Mouse (Mus musculus): ENCODE data around the gene Crygc.
A peak's percentile ranks its signal among the peaks of the same experiment; 100 is the strongest.

Gene Crygc

DNA sequence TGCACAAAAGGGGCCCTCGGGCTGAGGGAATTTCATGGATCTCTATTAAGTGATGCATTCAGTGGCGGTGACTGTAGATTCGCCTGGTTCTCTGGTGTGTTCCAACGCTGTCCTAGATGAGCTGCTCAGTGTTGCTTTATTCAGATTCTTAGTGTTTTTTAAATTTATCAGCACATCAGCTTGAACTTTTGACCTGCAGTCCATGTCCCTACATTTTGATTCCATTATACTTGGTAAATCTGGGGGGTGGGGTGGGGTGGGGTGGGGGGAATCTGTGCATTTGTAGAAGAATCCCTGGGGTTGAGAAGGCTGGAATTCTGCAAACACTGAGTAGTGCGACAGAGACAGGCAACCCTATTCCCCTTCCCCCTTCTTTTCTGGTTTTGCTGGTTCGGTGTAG lies at the start of gene Crygc:
Crygc (minus strand) TSS at position 101 of the 400 bp plus-strand sequence.
- no peak for DNase-seq (ENCODE audit: low spot score in 2 of 2)

DNA sequence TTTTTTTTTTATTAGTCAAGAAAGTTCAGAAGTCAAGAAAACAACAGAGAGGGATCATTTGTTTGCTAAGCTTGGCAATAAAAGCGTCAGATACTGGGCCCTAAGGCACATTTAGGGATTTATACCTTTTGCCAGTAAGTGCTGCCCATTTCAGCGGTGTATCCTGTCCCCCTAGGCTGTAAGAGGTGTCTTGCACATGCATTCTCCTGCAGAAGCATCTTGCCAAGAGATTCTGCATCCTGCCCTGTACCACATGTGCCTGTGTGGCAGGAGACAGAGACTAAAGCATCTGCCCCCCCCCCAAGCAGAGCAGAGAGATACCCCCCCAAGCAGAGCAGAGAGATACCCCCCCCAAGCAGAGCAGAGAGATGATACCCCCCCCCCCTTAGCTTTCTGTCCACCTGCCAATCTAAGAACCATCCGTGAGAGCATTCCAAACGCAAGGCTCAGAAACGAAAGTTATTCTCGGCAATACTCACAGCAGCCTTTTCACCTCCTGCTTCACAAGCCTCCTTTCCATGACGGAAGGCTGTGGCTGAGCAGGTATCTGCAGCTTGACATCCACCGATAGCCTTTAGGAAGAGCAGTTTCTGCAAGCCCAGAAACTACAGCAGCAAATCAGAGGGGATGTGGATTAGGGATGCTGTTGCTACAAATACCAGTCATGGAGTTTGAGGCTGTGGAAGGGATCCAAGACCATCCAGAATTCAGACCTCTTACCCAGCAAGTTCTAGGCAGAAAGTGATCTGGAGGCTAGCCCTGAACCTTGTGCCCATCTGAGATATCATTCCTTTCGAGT lies 49.3 kb upstream of the Crygc start, which contains the start of gene D630023F18Rik:
D630023F18Rik (minus strand) TSS at position 641 of the 799 bp plus-strand sequence.
- no peak for DNase-seq (ENCODE audit: low spot score in 2 of 2)

DNA sequence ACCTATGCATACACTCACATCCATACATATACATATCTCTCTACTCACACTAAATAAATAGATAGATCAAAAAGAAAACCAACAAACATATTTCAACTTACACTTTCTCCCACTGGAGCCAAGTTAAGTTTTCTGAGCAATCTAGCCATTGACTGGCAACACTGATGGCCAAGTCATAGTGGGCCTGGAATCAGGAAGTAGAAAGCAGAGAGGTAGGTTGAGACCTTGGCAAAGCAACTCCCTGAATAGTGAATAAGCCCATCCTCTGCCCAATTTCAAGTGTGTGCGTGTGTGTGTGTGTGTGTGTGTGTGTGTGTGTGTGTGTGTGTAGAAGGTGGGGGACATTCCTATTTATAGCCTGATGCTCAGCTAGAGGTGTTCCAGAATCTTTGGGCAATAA lies 45.9 kb upstream of the Crygc start, which contains the start of gene Gm28845:
Gm28845 (minus strand) TSS at position 121 of the 400 bp plus-strand sequence.
- no peak for DNase-seq (ENCODE audit: low spot score in 2 of 2)

DNA sequence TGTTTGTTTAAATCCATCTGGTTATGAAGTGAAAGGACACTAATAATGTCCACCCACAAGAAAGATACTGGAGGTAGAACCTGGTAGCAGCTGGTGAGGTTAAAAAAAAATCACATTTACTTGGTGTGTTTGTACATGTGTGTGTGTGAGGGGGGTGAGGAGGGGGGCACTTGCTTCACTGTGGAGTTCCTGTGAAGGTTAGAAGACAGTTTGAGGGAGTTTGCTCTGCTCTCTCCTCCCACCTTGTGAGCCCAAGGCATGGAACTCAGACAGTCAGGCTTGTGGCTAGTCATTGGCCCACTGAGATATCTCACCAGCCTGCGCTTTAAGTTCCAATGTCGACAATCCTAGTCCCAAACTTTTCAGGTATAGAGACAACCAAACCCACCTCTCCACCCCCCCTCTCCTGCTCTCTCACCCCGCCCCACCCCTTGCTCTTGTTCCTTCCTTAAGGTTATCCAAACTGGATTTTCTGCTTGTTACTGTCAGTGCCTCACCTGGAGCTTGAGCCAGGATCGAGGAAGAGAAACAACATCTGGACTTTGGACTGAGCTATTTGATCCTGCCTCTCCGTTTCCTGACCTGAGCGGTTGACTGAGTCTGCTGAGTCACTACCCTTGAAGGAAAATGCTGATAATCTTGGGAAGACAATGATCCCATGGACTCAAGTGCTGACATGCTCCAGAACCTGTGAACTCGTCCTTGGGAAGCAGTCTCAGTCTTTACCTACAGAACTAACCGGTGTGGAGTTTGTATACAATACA lies 44.8 kb upstream of the Crygc start:
- no peak for DNase-seq (ENCODE audit: low spot score in 2 of 2)

DNA sequence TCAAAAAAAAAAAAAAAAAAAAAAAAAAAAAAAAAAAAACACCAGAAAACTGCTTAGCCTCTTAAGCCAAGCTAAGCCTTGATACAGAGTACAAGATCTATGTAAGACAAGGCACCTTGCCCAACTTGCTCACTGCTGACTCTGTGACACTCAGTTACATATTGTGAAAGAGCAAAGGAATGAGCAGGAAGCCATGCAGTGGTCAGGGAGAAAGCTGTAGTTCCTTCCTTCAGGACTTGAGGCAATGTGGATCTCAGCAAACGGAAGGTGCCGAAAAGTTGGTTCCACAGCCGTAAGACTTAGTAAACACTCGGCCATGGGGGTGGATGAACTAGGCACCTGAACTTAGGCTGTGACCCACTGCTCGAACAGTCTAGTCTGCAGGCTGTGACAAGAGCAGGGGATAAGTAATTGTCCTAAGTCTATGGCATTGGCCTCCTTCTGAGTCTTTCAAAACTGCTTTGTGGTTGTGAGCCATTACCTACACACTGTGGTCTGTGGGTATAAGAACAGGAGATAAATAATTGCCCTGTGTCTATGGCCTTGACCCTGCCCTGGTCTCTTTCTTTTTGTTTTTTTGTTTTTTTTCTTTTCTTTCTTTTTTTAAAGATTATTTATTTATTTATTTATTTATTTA lies 40.2 kb upstream of the Crygc start:
- no peak for DNase-seq (ENCODE audit: low spot score in 2 of 2)

DNA sequence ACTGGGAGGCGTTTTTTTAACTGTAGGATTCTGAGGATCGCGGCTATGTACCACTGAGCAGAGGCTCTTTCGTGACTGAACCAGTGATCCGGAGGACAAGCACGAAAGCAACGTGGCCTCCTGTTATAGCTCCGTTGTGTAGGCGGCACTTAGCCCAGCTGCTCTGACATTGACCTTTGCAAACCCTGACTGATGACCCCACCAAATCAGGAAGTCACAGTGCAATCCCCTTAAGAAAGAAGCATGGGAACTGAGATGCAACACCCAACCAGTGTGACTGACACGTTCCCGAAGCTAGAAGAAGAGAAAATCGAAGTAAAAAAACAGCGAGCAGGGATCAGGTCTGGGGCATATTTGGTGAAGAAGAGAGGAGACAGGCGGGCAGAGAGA lies 39.3 kb upstream of the Crygc start:
- DNase-seq (ENCODE audit: low spot score in 2 of 2), result no peak

DNA sequence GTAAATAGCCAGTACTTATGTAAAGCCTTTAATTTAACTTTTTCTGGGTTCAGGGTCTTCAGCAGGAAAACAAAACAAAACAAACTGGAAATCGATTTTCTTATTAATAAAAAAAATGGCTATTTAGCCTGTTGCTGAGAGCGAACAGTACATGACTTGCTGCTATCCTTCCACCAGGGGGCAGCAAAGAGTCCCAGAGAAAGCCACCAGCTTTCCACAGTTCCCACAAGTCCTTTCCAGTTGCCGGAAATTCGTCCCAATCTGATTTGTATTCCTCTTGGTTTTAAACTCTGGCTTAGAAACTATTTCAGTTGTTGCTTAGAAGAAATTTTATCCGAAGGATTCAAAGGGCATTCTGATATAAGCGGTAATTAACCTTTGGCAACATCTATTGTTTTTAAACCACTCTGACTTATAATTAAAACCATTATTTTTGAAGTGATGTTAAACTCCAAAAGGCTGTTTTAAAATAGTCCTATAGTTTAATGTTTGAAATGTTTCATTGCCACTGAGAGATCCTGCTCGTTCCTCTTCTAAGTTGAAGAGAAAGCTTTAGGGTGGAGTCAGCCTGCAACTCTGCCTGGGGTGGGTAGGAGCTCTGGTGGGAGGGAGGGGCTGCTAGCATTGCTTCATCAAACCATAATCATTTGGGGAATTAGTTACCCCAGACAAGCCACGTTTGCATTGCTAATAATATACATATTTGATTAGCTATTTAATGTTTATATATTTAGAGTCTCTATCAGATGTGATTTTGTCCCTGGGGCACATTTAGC lies 38.7 kb upstream of the Crygc start:
- DNase-seq (ENCODE audit: low spot score in 2 of 2), result peak; percentile 34 to 72

DNA sequence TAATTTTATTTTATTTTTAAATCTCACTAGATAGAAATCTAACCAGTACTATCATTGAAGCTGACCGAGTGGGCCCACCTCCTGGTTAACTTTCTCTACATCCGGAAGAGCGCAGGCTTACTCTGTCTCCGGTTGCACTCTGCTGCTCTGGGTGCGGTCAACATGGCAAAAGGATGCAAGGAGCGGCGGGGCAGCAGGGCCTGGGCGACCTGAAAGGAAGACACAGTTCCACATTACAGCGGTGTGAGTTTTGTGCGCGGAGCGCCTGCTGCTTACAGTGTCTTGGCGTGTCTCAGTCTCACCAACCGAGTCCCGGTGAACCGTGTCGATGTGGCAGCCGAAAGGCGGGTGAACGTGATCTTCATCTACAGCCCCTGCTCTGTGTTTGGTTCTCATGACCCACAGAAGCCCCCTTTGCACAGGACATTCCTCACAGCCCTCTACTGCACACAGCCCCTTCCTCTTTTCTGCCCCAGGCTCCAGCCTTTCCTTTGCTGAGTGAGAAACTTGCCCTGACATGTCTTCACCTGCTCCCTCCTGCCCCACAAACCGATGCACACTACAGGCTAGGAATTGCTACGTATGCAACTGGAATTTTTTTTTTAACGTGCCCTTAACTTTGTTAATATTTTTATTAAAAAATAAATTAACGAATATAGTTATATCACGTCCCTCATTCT lies 36.4 kb upstream of the Crygc start:
- DNase-seq (ENCODE audit: low spot score in 2 of 2), result no peak

DNA sequence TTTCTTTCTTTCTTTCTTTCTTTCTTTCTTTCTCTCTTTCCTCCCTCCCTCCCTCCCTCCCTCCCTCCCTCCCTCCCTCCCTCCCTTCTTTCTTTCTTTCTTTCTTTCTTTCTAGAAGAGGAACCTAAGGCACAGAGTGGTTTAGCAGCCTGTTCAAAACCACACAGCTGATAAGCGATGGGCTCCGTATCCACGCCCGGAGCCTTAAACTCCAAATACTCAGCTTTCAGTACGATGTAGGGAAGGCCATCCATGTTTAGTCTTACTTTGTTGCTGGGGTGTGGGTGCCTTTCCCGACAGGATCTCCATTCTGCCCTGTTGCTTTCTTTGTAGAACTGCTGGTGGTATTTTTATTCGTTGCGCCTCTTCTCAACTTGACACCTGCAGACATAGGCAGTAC lies 35.7 kb upstream of the Crygc start:
- no peak for DNase-seq (ENCODE audit: low spot score in 2 of 2)

DNA sequence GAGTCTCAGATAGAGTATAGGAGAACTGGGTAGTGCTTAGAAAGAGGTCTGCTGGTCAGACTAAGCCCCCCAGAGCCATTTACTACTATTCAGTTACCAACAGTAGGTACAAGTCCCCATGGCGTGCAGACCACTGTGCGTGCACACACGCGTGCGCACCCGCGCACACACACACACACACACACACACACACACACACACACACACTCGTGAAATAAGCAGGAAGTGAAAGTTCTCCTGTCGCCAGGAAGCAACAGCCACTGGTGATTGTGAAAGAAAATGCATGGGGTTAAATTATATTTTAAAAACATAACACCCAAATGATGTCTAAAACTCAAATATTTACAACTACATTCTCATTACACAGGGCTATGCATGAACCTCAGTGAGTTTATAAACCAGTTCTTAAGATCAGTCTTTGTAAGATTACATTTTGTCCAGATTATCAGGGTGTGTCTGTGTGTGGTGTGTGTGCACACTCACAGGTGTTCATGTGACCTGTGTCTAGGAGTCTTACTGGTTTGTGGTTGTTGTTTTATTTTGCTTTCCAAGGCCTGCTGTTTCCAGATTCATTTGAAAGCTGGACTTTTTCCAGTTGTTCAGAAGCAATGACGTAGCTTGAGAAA lies 34.3 kb upstream of the Crygc start:
- DNase-seq (ENCODE audit: low spot score in 2 of 2), result no peak

DNA sequence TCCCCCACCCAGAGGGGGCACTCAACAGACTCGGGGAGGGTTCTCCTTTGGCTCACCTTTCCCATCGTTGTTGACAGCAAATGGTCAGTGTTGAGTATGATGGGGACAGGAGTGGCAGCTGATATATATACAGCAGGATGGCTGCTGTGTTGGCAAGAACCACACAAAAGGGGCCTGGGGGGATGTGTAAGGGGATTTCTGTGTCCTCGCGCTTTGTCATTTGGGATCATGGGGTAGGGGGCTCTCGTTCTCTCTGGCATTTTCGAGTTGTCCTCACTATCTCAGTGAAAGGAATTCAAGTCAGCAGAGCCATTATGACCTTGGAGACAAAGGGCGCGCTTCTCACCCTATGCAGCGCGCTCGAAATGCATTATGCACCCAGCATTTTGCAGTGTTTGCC lies 29.8 kb upstream of the Crygc start, which contains the start of gene Cryga:
Cryga (minus strand) TSS at position 101 of the 400 bp plus-strand sequence.
- DNase-seq (ENCODE audit: low spot score in 2 of 2), result no peak

DNA sequence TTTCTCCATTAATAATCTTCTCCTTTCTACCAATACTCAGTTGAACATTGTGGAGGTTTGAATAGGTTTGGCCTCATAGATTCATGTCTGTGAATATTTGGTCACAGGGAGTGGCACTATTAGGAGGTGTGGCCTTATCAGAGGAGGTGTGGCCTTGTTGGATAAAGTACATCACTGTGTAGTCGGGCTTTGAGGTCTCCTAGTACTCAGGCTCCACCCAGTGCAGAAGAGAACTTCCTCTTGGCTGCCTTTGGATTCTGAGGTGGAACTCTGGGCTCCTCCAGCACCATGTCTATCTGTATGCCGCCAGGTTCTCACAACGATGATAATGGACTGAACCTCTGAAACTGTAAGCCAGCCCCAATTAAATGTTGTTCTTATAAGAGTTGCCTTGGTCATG lies 23.5 kb upstream of the Crygc start:
- DNase-seq (ENCODE audit: low spot score in 2 of 2), result no peak

DNA sequence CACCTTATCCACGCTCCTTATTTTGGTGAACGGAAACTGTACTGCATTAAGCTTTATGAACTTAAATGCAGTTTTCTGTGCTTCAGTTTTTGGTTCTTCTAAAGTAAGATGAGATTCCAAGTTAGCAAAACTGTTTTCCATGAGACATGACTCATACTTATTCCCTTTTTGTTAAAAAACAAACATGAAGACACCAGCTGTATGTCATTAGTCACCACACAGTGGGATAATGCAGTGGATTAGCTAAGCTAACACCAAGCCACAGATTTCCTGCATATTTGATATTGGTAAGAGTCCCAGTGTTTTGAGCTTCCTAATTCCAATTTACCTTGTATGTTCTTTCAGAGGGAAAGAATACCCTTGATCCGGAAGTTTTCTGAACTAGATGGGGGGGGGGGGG lies 18.1 kb upstream of the Crygc start:
- no peak for DNase-seq (ENCODE audit: low spot score in 2 of 2)

DNA sequence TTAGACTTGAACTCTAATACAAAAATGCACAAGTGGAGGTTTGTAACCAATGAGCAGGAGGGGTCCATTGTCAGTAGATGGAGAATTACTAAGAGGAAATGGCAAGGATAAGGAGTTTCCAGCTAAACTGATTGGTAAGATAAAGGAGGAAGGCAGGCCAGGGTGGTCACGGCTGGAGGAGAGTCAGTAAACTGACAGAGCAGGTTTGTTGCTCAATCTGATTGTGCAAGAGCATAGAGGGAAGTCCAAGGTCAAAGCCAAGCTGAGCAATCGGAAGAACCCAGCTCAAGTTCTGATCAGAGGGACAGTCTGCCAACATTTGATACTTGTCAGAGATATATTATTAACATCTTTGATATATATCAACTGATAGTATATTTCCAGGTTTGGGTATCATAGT lies 16.9 kb upstream of the Crygc start:
- DNase-seq (ENCODE audit: low spot score in 2 of 2), result no peak

DNA sequence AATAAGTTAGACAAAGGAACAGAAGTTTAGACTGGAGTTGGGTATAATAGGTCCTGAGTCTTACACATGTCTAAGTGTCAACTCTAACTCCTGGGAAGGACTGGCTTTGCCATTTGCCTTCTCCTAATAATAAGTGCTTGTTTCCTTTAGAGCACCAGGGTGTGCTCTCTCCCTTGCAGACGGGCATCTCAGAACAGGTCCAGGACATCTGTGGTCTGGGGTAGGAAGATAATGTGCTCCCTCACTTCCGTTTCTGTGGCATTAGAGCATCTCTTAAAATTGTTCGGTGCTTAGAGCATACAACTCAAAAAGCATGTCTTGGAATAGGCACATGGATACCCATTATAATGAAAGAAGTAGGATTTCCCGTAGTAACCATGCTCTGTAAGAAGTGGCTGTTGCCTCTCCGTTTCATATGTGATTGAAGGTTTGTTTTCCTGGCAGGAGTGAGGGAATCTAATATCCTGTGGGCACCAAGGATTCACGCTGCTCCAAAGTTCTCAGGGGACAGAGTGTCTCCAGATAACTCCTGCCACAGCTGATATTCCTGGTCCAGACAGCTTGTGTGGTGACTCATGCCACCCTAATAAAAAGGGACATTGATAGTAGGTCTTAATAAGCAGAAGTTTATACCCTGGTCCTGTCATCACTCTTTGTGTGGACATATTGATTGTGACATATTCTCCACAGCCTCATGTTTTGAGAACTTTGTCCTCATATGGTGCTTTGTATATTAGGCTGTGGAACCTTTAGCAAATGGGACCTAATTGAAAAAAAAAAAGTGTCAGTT lies 15.3 kb upstream of the Crygc start:
- DNase-seq (ENCODE audit: low spot score in 2 of 2), result no peak

DNA sequence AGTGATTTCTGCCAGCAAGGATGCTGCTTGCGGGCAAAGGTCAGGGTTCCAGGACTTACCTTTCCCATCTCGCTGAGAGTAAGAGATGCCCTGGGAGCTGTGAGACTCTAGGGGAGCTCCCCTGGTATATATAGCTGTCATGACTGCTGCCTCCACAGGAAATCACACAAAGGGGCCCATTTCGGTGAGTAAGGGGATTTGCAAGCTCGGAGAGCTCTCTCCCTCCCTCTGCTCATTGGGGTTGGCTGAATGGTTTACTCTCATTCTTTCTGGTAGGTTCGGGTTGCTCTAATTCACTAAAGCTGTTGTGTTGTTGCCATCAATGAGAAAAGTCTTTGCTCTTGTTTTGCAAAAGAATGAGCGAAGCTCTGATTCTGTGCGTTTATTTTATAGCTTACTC lies 8.7 kb upstream of the Crygc start, which contains the start of gene Crygb:
Crygb (minus strand) TSS at position 101 of the 400 bp plus-strand sequence.
- DNase-seq (ENCODE audit: low spot score in 2 of 2), result no peak

DNA sequence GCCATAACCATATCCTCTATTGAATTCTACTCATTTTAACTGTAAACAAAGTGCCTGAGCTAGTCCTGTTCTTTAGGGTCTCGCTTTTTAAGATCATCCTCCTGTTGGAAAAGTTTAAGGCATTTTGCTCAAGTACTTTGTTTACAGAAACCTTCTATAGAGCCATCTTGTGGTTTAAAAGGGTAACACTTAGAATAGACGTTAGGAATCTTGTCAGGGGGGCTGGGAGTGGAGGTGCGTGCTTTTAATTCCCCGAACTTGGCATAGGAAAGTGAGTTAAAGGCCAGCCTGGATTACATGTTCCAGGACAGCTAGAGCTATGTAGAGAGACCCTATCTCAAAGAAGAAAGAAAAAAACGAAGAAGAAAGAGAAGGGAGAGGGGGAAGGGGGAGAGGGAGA lies 2.1 kb upstream of the Crygc start:
- DNase-seq (ENCODE audit: low spot score in 2 of 2), result no peak

DNA sequence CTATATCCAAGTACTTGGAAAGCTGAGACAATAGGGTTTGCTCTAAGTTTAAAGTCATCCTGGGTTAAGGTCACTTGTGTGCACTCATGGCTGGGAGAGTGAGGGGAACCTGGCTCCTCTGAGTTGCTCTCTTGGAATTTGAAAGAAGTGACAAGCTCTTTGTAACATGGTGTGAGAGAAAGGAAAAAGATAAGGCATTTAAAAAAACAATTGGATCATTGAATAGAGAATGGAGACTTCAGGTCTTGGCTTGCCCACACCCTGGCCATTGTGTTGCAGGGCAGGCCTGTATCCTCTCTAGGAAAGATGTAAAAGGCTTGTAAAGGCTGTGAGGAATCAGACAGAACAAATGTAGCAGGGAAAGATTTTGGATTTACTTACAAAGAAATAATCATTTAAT lies 5.6 kb downstream of the Crygc start:
- no peak for DNase-seq (ENCODE audit: low spot score in 2 of 2)

DNA sequence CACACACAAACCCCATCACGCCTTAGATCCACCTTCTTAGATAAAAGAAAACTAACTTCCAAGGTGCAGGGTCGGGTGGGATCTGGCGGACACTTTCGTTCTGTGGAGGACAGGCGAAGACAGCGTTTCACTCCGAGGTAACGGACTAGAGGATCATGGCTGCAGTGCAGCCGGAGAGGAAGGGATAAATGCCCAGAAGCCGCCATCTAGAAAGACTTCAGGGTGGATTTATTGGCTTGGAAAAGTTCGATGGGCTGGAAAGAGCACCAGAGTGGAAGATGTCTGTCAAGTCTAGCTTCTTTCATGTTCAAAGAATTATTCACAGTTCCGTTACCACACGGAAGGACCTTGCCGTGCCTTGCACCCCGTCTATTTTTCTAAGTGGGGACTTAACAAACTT lies 9.3 kb downstream of the Crygc start:
- DNase-seq (ENCODE audit: low spot score in 2 of 2), result no peak

DNA sequence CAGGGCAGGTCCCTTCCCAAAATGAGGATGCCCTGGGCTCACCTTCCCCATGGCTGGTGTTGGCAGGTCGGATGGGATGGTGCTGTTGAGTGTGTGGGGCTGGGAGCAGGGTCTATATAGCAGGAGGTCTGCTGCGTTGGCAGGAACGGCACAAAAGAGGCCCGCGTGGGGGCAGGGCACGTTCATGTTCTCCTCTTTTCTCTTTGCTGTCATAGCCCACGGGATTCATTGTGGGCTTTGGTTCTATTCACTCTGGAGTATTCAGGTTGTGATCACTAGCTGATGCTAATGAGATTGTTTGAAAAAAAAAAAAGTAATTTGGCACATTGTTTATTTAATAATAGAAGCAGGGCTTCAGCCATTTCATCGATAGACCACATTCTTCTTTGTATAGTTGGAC lies 10.1 kb downstream of the Crygc start, which contains the start of gene Crygd:
Crygd (minus strand) TSS at position 101 of the 400 bp plus-strand sequence.
- DNase-seq (ENCODE audit: low spot score in 2 of 2), result no peak
